Mouse (Mus musculus) lung, adult 2 months (tissue): ENCODE results near the gene Atxn2l. TPM values are rescaled to one million over a fixed set of nuclear protein-coding genes. Genes with fewer than 3 reads are reported as not detected.

Experiments
- DNase-seq: peaks from one replicate; pipeline ENCODE4 v3.0.0; 2022
- H3K4me1 ChIP-seq: fragments of 200-500 bp; 2 replicates; pipeline ENCODE4 v1.6.1; 2011; ENCODE audit warnings: low read length; ENCODE audit not compliant: control insufficient read depth, insufficient read depth
- H3K4me3 ChIP-seq: fragments of 200-500 bp; replicated peaks from 2 replicates; pipeline ENCODE3; 2011; ENCODE audit warnings: low read depth, mild to moderate bottlenecking, control low read depth, low read length; ENCODE audit errors: extremely low read depth
- CTCF ChIP-seq: fragments of 200-500 bp; IDR thresholded peaks from 2 replicates; pipeline ENCODE4 v1.5.1; 2011; ENCODE audit warnings: mild to moderate bottlenecking, low read length, control low read depth; ENCODE audit not compliant: insufficient read depth
- POLR2A ChIP-seq: fragments of 200-500 bp; IDR thresholded peaks from 2 replicates; pipeline ENCODE4 v1.6.1; 2011; ENCODE audit warnings: low read depth, mild to moderate bottlenecking, control low read depth, low read length, borderline replicate concordance; ENCODE audit errors: extremely low read depth
- WGBS: fragments of 180-500 bp; shearing (Covaris S2); methylation state at CpG from one replicate; pipeline ENCODE4 v1.1.7; 2018; 5-methylcytosine and 5-hydroxymethylcytosine counted together
- polyA plus RNA-seq: library from polyadenylated mRNA; depleted of rRNA; stranded (reverse); fragments of >200 nt; gene quantifications from 2 replicates; pipeline ENCODE4 v1.2.3, GENCODE M21; 2012

The Atxn2l gene
- polyA plus RNA-seq, 1 experiment, result 152 TPM

- Histone ChIP-seq H3K4me3 (no peak overlapping the region), H3K4me1 (no peaks in the 10 kb centered on the region)
- DNase-seq, result no peak
- TF ChIP-seq CTCF, result no peak
- no peak for TF ChIP-seq POLR2A
- whole genome bisulfite sequencing, result 71% methylated on average over 5 of the region's 5 CpGs
Measured at GRCm38 (mm10) chr7:126518261-126518941, 15.2 kb upstream of the Atxn2l start.

DNA sequence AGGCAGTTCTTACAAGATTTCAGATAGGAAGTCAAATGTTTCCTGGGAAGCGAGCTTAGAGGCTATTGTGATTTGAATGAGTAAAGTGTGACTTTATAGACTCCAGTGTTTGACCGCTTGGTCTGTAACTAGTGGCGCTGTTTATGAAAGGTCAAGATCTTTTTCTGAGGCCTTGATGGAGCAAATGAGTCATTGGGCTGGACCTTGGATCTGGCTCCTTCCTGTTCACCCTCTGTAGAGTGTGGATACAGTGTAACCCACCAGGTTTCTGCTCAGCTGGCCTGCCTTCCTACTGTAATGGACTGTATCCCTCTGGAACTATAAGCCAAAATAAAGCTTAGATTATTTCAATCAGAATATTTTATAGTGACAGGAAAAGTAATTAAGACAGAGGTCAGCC is 8.1 kb upstream of the Atxn2l start:
- Histone ChIP-seq H3K4me1 (no peaks in the 10 kb centered on the region), H3K4me3 (no peak overlapping the region)
- TF ChIP-seq CTCF (no peak), POLR2A (no peak)
- DNase-seq, result no peak
- WGBS, result 50% methylated on average over 3 of the region's 3 CpGs

- no peak for DNase-seq
- TF ChIP-seq POLR2A, result no peak
- no peak for TF ChIP-seq CTCF
- 74% methylated on average over 8 of the region's 8 CpGs for WGBS
- no peaks in the 10 kb centered on the region for H3K4me1 ChIP-seq
- H3K4me3 ChIP-seq, result no peak overlapping the region
Measured at GRCm38 (mm10) chr7:126507126-126507778, 4.0 kb upstream of the Atxn2l start.

GRCm38 (mm10) chr7:126504913-126505312 is 1.7 kb upstream of the Atxn2l start:
- Histone ChIP-seq H3K4me1 (0 out of 2 replicates have a peak, but pooled peaks cover 5% of the 10 kb centered on the region), H3K4me3 (no peak overlapping the region)
- 53% methylated on average over 2 of the region's 2 CpGs for WGBS
- no peak for DNase-seq
- no peak for TF ChIP-seq POLR2A
- TF ChIP-seq CTCF, result no peak

GRCm38 (mm10) chr7:126502751-126503150 is 486 bp downstream of the Atxn2l start:
- under 1% methylated on average over 40 of the region's 40 CpGs for WGBS
- no peak for TF ChIP-seq CTCF
- TF ChIP-seq POLR2A, result no peak
- Histone ChIP-seq H3K4me1 (0 out of 2 replicates have a peak, but pooled peaks cover 5% of the 10 kb centered on the region), H3K4me3 (peak overlapping the region; percentile 90)
- DNase-seq, result no peak

GRCm38 (mm10) chr7:126502023-126502741 is 1.1 kb downstream of the Atxn2l start:
- WGBS, result under 1% methylated on average over 56 of the region's 57 CpGs
- TF ChIP-seq POLR2A, result peak; percentile 58; the same call in 1 of the 2 replicates
- no peak for TF ChIP-seq CTCF

GRCm38 (mm10) chr7:126501684-126502022 is 1.6 kb downstream of the Atxn2l start:
- no peak for DNase-seq
- TF ChIP-seq CTCF (no peak), POLR2A (no peak)
- 2% methylated on average over 9 of the region's 9 CpGs for WGBS
- 0 out of 2 replicates have a peak, but pooled peaks cover 5% of the 10 kb centered on the region for H3K4me1 ChIP-seq
- H3K4me3 ChIP-seq, result peak overlapping the region; percentile 90

More at GRCm38 (mm10) chr7:126502023-126502741, 1.1 kb downstream of the Atxn2l start:
- Histone ChIP-seq H3K4me1 (0 out of 2 replicates have a peak, but pooled peaks cover 5% of the 10 kb centered on the region), H3K4me3 (peak overlapping the region; percentile 90)
- DNase-seq, result peak; percentile 91

- TF ChIP-seq CTCF, result no peak
- TF ChIP-seq POLR2A, result no peak
- Histone ChIP-seq H3K4me3 (no peak overlapping the region), H3K4me1 (0 out of 2 replicates have a peak, but pooled peaks cover 5% of the 10 kb centered on the region)
- DNase-seq, result no peak
- WGBS, result 90% methylated on average over 7 of the region's 7 CpGs
Measured at GRCm38 (mm10) chr7:126499416-126499815, 3.8 kb downstream of the Atxn2l start.

DNA sequence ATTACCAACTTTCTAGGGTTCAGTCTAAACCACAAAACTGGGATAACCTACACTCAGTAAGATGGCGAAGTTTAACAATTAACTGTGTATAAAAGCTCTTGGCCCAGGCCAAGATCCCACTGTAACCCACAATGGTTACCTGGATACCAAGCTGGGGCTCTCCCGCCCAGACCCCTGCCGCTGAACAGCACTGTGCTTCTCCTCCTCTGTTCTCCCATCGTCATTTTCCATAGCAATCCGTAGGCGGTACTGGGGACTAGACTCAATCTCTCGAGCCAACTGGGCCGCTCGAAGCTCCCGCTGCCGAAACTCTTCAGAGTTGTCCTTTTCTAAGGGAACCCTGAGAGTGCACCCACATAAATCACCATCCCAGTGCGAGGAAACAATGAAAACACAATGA is 5.3 kb downstream of the Atxn2l start:
- WGBS, result 93% methylated on average over 12 of the region's 12 CpGs
- no peak overlapping the region for H3K4me3 ChIP-seq
- no peak for DNase-seq
- no peak for TF ChIP-seq CTCF
- TF ChIP-seq POLR2A, result no peak
- 0 out of 2 replicates have a peak, but pooled peaks cover 5% of the 10 kb centered on the region for H3K4me1 ChIP-seq
